Mouse (Mus musculus): Measurements from ENCODE around the gene Vmn1r26.
"Not testable (repeated sequence)": the region's sequence is repeated elsewhere in the genome, so short reads cannot be mapped to it uniquely, and the experiment has no call there.

The Vmn1r26 gene

GRCm38 (mm10) chr6:58015059-58015458, at the start of gene Vmn1r26:
TSS of gene Vmn1r26 (minus strand) at chr6:58015159.
- TF ChIP-seq GATA4 (IDR thresholded peaks at IDR 0.05; ENCODE audit: insufficient replicate concordance, low read length), result no peak

- TF ChIP-seq GATA4 (IDR thresholded peaks at IDR 0.05; ENCODE audit: insufficient replicate concordance, low read length), result no peak
These were observed 29.1 kb upstream of the Vmn1r26 start for GRCm38 (mm10) chr6:58044025-58044424.

- TF ChIP-seq GATA4 (IDR thresholded peaks at IDR 0.05; ENCODE audit: insufficient replicate concordance, low read length), result no peak
These were observed 34.2 kb downstream of the Vmn1r26 start, which contains the start of gene Vmn1r25 for GRCm38 (mm10) chr6:57980710-57981109. TSS of gene Vmn1r25 (minus strand) at chr6:57980810.

- not testable (repeated sequence) for TF ChIP-seq GATA4 (IDR thresholded peaks at IDR 0.05; ENCODE audit: insufficient replicate concordance, low read length)
These were observed 53.6 kb downstream of the Vmn1r26 start, which contains the start of gene Vmn1r24 for GRCm38 (mm10) chr6:57961403-57961802. TSS of gene Vmn1r24 (minus strand) at chr6:57961503.
